Mouse (Mus musculus): ENCODE data around the gene Klc4. TPM values are rescaled to one million over a fixed set of nuclear protein-coding genes. Genes with fewer than 3 reads are reported as not detected.

Gene Klc4
- polyA plus RNA-seq, 1 experiment from 2014 or later: 31.0 TPM

GRCm38 (mm10) chr17:46618769-46619682 is 26.8 kb downstream of the Klc4 start:
- Histone ChIP-seq H3K4me3 (ENCODE audit: low read depth, low read length) (peak overlapping the region; percentile 12; the same call in 1 of the 2 replicates), H3K4me2 (replicated peaks; ENCODE audit: low read depth, low read length) (peak overlapping the region; percentile 43), H3K36me3 (ENCODE audit: control insufficient read depth, insufficient read depth, low read length) (no peaks in the 10 kb centered on the region), H3K9ac (replicated peaks; ENCODE audit: low read depth, low read length) (peak overlapping the region; percentile 30), H3K4me1 (ENCODE audit: control insufficient read depth, insufficient read depth, low read length) (peaks cover 78% of the 10 kb centered on the region), H3K27me3 (ENCODE audit: control insufficient read depth, insufficient read depth, low read length) (no peaks in the 10 kb centered on the region), H3K9me3 (ENCODE audit: control insufficient read depth, low read depth, low read length) (no peaks in the 10 kb centered on the region), H3K27ac (ENCODE audit: low read length) (peak overlapping the region; percentile 97)
- 12% methylated on average over 27 of the region's 27 CpGs for WGBS
- ATAC-seq (ENCODE audit: insufficient number of reproducible peaks, insufficient read depth, low FRiP score, low read depth): peak; percentile 49

- 7% methylated on average over 6 of the region's 6 CpGs for WGBS
- Histone ChIP-seq H3K4me2 (replicated peaks; ENCODE audit: low read depth, low read length) (peak overlapping the region; percentile 43), H3K4me3 (ENCODE audit: low read depth, low read length) (peak overlapping the region; percentile 12; the same call in 1 of the 2 replicates), H3K27me3 (ENCODE audit: control insufficient read depth, insufficient read depth, low read length) (no peaks in the 10 kb centered on the region), H3K9me3 (ENCODE audit: control insufficient read depth, low read depth, low read length) (no peaks in the 10 kb centered on the region), H3K9ac (replicated peaks; ENCODE audit: low read depth, low read length) (peak overlapping the region; percentile 30), H3K36me3 (ENCODE audit: control insufficient read depth, insufficient read depth, low read length) (no peaks in the 10 kb centered on the region), H3K4me1 (ENCODE audit: control insufficient read depth, insufficient read depth, low read length) (peaks cover 78% of the 10 kb centered on the region), H3K27ac (ENCODE audit: low read length) (peak overlapping the region; percentile 97)
- peak; percentile 51; the same call in 1 of the 2 replicates for ATAC-seq (ENCODE audit: insufficient number of reproducible peaks, insufficient read depth, low FRiP score, low read depth)
These were observed 27.4 kb downstream of the Klc4 start for GRCm38 (mm10) chr17:46618394-46618768.

- H3K4me3 ChIP-seq (ENCODE audit: low read depth, low read length): no peak overlapping the region
- peaks cover 78% of the 10 kb centered on the region for H3K4me1 ChIP-seq (ENCODE audit: control insufficient read depth, insufficient read depth, low read length)
- ATAC-seq (ENCODE audit: insufficient number of reproducible peaks, insufficient read depth, low FRiP score, low read depth): no peak
- H3K27ac ChIP-seq (ENCODE audit: low read length): peak overlapping the region; percentile 97
- H3K9me3 ChIP-seq (ENCODE audit: control insufficient read depth, low read depth, low read length): no peaks in the 10 kb centered on the region
- 39% methylated on average over 12 of the region's 12 CpGs for WGBS
- H3K36me3 ChIP-seq (ENCODE audit: control insufficient read depth, insufficient read depth, low read length): no peaks in the 10 kb centered on the region
- H3K27me3 ChIP-seq (ENCODE audit: control insufficient read depth, insufficient read depth, low read length): no peaks in the 10 kb centered on the region
- H3K4me2 ChIP-seq (replicated peaks; ENCODE audit: low read depth, low read length): peak overlapping the region; percentile 43
- H3K9ac ChIP-seq (replicated peaks; ENCODE audit: low read depth, low read length): no peak overlapping the region
These were observed 28.0 kb downstream of the Klc4 start for GRCm38 (mm10) chr17:46617799-46618198.

GRCm38 (mm10) chr17:46613229-46613628 is 32.6 kb downstream of the Klc4 start:
- Histone ChIP-seq H3K27me3 (ENCODE audit: control insufficient read depth, insufficient read depth, low read length) (no peaks in the 10 kb centered on the region), H3K4me1 (ENCODE audit: control insufficient read depth, insufficient read depth, low read length) (peaks cover 54% of the 10 kb centered on the region)
- WGBS: 21% methylated on average over 3 of the region's 3 CpGs

GRCm38 (mm10) chr17:46612820-46613219 is 33.0 kb downstream of the Klc4 start:
- 16% methylated on average over 4 of the region's 4 CpGs for WGBS
- Histone ChIP-seq H3K27ac (ENCODE audit: low read length) (peak overlapping the region; percentile 77), H3K9me3 (ENCODE audit: control insufficient read depth, low read depth, low read length) (no peaks in the 10 kb centered on the region), H3K4me1 (ENCODE audit: control insufficient read depth, insufficient read depth, low read length) (peaks cover 50% of the 10 kb centered on the region), H3K36me3 (ENCODE audit: control insufficient read depth, insufficient read depth, low read length) (no peaks in the 10 kb centered on the region; the same call in 1 of the 2 replicates), H3K4me2 (replicated peaks; ENCODE audit: low read depth, low read length) (0 out of 2 replicates have a peak overlapping the region, but pooled peaks have one; percentile 8), H3K27me3 (ENCODE audit: control insufficient read depth, insufficient read depth, low read length) (no peaks in the 10 kb centered on the region), H3K9ac (replicated peaks; ENCODE audit: low read depth, low read length) (no peak overlapping the region), H3K4me3 (ENCODE audit: low read depth, low read length) (no peak overlapping the region)
- no peak for ATAC-seq (ENCODE audit: insufficient number of reproducible peaks, insufficient read depth, low FRiP score, low read depth)

More at GRCm38 (mm10) chr17:46613229-46613628, 32.6 kb downstream of the Klc4 start:
- Histone ChIP-seq H3K36me3 (ENCODE audit: control insufficient read depth, insufficient read depth, low read length) (no peaks in the 10 kb centered on the region; the same call in 1 of the 2 replicates), H3K4me3 (ENCODE audit: low read depth, low read length) (no peak overlapping the region), H3K4me2 (replicated peaks; ENCODE audit: low read depth, low read length) (0 out of 2 replicates have a peak overlapping the region, but pooled peaks have one; percentile 7), H3K9ac (replicated peaks; ENCODE audit: low read depth, low read length) (no peak overlapping the region), H3K27ac (ENCODE audit: low read length) (peak overlapping the region; percentile 77), H3K9me3 (ENCODE audit: control insufficient read depth, low read depth, low read length) (no peaks in the 10 kb centered on the region)
- no peak for ATAC-seq (ENCODE audit: insufficient number of reproducible peaks, insufficient read depth, low FRiP score, low read depth)

- Histone ChIP-seq H3K27ac (ENCODE audit: low read length) (peak overlapping the region; percentile 77), H3K4me1 (ENCODE audit: control insufficient read depth, insufficient read depth, low read length) (peaks cover 44% of the 10 kb centered on the region), H3K36me3 (ENCODE audit: control insufficient read depth, insufficient read depth, low read length) (no peaks in the 10 kb centered on the region; the same call in 1 of the 2 replicates), H3K4me3 (ENCODE audit: low read depth, low read length) (no peak overlapping the region), H3K4me2 (replicated peaks; ENCODE audit: low read depth, low read length) (peak overlapping the region; percentile 8; the same call in 1 of the 2 replicates), H3K27me3 (ENCODE audit: control insufficient read depth, insufficient read depth, low read length) (no peaks in the 10 kb centered on the region), H3K9me3 (ENCODE audit: control insufficient read depth, low read depth, low read length) (no peaks in the 10 kb centered on the region), H3K9ac (replicated peaks; ENCODE audit: low read depth, low read length) (no peak overlapping the region)
- WGBS: 38% methylated on average over 2 of the region's 2 CpGs
- ATAC-seq (ENCODE audit: insufficient number of reproducible peaks, insufficient read depth, low FRiP score, low read depth): peak; percentile 62
These were observed 33.6 kb downstream of the Klc4 start for GRCm38 (mm10) chr17:46612189-46612588.

GRCm38 (mm10) chr17:46611316-46611715 is 34.5 kb downstream of the Klc4 start:
- Histone ChIP-seq H3K4me1 (ENCODE audit: control insufficient read depth, insufficient read depth, low read length) (peaks cover 40% of the 10 kb centered on the region), H3K27me3 (ENCODE audit: control insufficient read depth, insufficient read depth, low read length) (no peaks in the 10 kb centered on the region), H3K9me3 (ENCODE audit: control insufficient read depth, low read depth, low read length) (no peaks in the 10 kb centered on the region), H3K36me3 (ENCODE audit: control insufficient read depth, insufficient read depth, low read length) (no peaks in the 10 kb centered on the region; the same call in 1 of the 2 replicates), H3K4me2 (replicated peaks; ENCODE audit: low read depth, low read length) (no peak overlapping the region), H3K4me3 (ENCODE audit: low read depth, low read length) (no peak overlapping the region), H3K27ac (ENCODE audit: low read length) (peak overlapping the region; percentile 77), H3K9ac (replicated peaks; ENCODE audit: low read depth, low read length) (no peak overlapping the region)
- 93% methylated on average over 6 of the region's 6 CpGs for WGBS
- ATAC-seq (ENCODE audit: insufficient number of reproducible peaks, insufficient read depth, low FRiP score, low read depth): no peak

- H3K36me3 ChIP-seq (ENCODE audit: control insufficient read depth, insufficient read depth, low read length): no peaks in the 10 kb centered on the region; the same call in 1 of the 2 replicates
- peak overlapping the region; percentile 67 for H3K27ac ChIP-seq (ENCODE audit: low read length)
- peak overlapping the region; percentile 18 for H3K4me2 ChIP-seq (replicated peaks; ENCODE audit: low read depth, low read length)
- H3K4me3 ChIP-seq (ENCODE audit: low read depth, low read length): no peak overlapping the region
- H3K4me1 ChIP-seq (ENCODE audit: control insufficient read depth, insufficient read depth, low read length): peaks cover 42% of the 10 kb centered on the region
- H3K9ac ChIP-seq (replicated peaks; ENCODE audit: low read depth, low read length): no peak overlapping the region
- peak; percentile 78; the same call in 1 of the 2 replicates for ATAC-seq (ENCODE audit: insufficient number of reproducible peaks, insufficient read depth, low FRiP score, low read depth)
- H3K27me3 ChIP-seq (ENCODE audit: control insufficient read depth, insufficient read depth, low read length): no peaks in the 10 kb centered on the region
- WGBS: 53% methylated on average over 15 of the region's 15 CpGs
- H3K9me3 ChIP-seq (ENCODE audit: control insufficient read depth, low read depth, low read length): no peaks in the 10 kb centered on the region
These were observed 35.9 kb downstream of the Klc4 start for GRCm38 (mm10) chr17:46609721-46610514.
